Mouse (Mus musculus) MEL (cell line): Measurements from ENCODE around the gene Smtnl2.

ENCODE experiments used
- BHLHE40 ChIP-seq: IDR thresholded peaks from 2 replicates; pipeline ENCODE4 v1.6.1; 2012; ENCODE audit warnings: low read depth, mild to moderate bottlenecking, inconsistent platforms, low read length, improper control_type of control experiment, borderline replicate concordance
- CTCF ChIP-seq, 3 experiments: IDR thresholded peaks in 2 of 3; conservative IDR thresholded peaks in 1 of 3; 2 replicates each; pipeline ENCODE4 v1.5.1; 2011 to 2012; ENCODE audit warnings: low read length in 3 of 3, low read depth in 2 of 3, mild to moderate bottlenecking in 2 of 3, improper control_type of control experiment in 1 of 3, inconsistent platforms in 1 of 3, mixed read lengths in 1 of 3, moderate library complexity in 1 of 3; ENCODE audit not compliant: control insufficient read depth in 1 of 3, insufficient read depth in 1 of 3, poor library complexity in 1 of 3, severe bottlenecking in 1 of 3
- E2F4 ChIP-seq: IDR thresholded peaks from 2 replicates; pipeline ENCODE4 v1.6.1; 2011; ENCODE audit warnings: low read depth, low read length, improper control_type of control experiment, borderline replicate concordance
- EP300 ChIP-seq, 2 experiments: IDR thresholded peaks; 2 replicates each; pipeline ENCODE4 v1.6.1; 2011; ENCODE audit warnings: improper control_type of control experiment in 2 of 2, low read length in 2 of 2, low read depth in 1 of 2, mild to moderate bottlenecking in 1 of 2
- ETS1 ChIP-seq: IDR thresholded peaks from 2 replicates; pipeline ENCODE4 v1.6.1; 2012; ENCODE audit warnings: low read depth, mild to moderate bottlenecking, inconsistent platforms, low read length, improper control_type of control experiment, moderate library complexity
- GATA1 ChIP-seq: IDR thresholded peaks from 2 replicates; pipeline ENCODE4 v1.6.1; 2011; ENCODE audit warnings: low read depth, low read length, improper control_type of control experiment
- HCFC1 ChIP-seq: IDR thresholded peaks from 2 replicates; pipeline ENCODE4 v1.6.1; 2012; ENCODE audit warnings: low read depth, mild to moderate bottlenecking, inconsistent platforms, low read length, improper control_type of control experiment, moderate library complexity
- MYC ChIP-seq: IDR thresholded peaks from 2 replicates; pipeline ENCODE4 v1.6.1; 2011; ENCODE audit warnings: low read depth, mild to moderate bottlenecking, low read length, improper control_type of control experiment, moderate library complexity
- POLR2A ChIP-seq, 2 experiments: IDR thresholded peaks; 2 replicates each; pipeline ENCODE4 v1.6.1; 2011 to 2012; ENCODE audit warnings: low read length in 2 of 2, mild to moderate bottlenecking in 2 of 2, control low read depth in 1 of 2, improper control_type of control experiment in 1 of 2, low read depth in 1 of 2, moderate library complexity in 1 of 2; ENCODE audit not compliant: control insufficient read depth in 1 of 2, insufficient read depth in 1 of 2, poor library complexity in 1 of 2
- RAD21 ChIP-seq: IDR thresholded peaks from 2 replicates; pipeline ENCODE4 v1.6.1; 2011; ENCODE audit warnings: mild to moderate bottlenecking, low read depth, low read length, improper control_type of control experiment

GRCm38 (mm10) chr11:72435694-72436045 lies 24.2 kb upstream of the Smtnl2 start:
- TF ChIP-seq HCFC1: no peak
- TF ChIP-seq EP300 (IDR thresholded peaks at IDR 0.05; ENCODE audit: low read depth in 1 of 2, low read length in 2 of 2): no peak
- TF ChIP-seq CTCF (IDR thresholded peaks at IDR 0.05 in 2 of 3, conservative IDR thresholded peaks at IDR 0.05 in 1 of 3; ENCODE audit: control insufficient read depth in 1 of 3, insufficient read depth in 1 of 3, low read depth in 2 of 3, low read length in 3 of 3, poor library complexity in 1 of 3, severe bottlenecking in 1 of 3): no peak
- no peak for TF ChIP-seq E2F4
- TF ChIP-seq ETS1: no peak
- no peak for TF ChIP-seq GATA1
- no peak for TF ChIP-seq POLR2A (IDR thresholded peaks at IDR 0.05; ENCODE audit: control insufficient read depth in 1 of 2, insufficient read depth in 1 of 2, low read depth in 1 of 2, low read length in 2 of 2, poor library complexity in 1 of 2)
- TF ChIP-seq BHLHE40: no peak
- no peak for TF ChIP-seq MYC
- TF ChIP-seq RAD21: no peak
